Mouse (Mus musculus): ENCODE data around the gene Tmem8b.

DNA sequence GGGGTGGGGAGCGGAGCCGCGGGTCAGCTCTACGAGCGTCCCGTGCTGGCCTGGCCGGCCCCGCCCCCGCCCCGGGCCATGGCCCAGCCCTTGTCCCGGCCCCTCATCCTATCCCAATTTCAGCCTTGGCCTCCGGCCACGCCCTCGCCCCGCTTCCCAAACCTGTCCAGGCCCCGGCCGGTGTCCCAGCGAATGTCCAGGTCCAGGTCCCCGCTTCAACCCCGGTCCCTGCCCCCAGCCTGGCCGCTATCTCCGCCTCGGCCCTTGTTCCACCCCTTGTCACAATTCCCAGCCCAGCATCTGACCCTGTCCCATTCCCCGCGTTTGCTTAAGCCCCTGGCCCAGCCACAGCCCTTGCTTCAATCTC, 640 bp downstream of the Tmem8b start:
- TF ChIP-seq CTCF (IDR thresholded peaks at IDR 0.05; ENCODE audit: low read depth, low read length) (no peak), POLR2AphosphoS5 (IDR thresholded peaks at IDR 0.05; ENCODE audit: insufficient replicate concordance, low read depth, low read length) (no peak), GATA1 (IDR thresholded peaks at IDR 0.05; ENCODE audit: borderline replicate concordance, low read length) (no peak), TAL1 (conservative IDR thresholded peaks at IDR 0.05; ENCODE audit: low read depth, low read length) (no peak), GATA2 (IDR thresholded peaks at IDR 0.05; ENCODE audit: borderline replicate concordance, low read depth, low read length) (no peak)

Data from G1E (cell line).